Mouse (Mus musculus) mesoderm, embryonic 11.5 days (tissue): Measurements from ENCODE around the gene Cnp.

Experiments
- DNase-seq: peaks from one replicate; pipeline ENCODE4 v3.0.0-alpha.2; 2012; ENCODE audit warnings: low read depth, low spot score

Cnp gene

GRCm38 (mm10) chr11:100619485-100619975, 44.8 kb downstream of the Cnp start:
- DNase-seq = peak; percentile 98

- DNase-seq = peak; percentile 70
These were observed 45.3 kb downstream of the Cnp start, which contains the start of gene Dnajc7 for GRCm38 (mm10) chr11:100619982-100620381. Gene Dnajc7, minus strand, starts transcription at chr11:100620168.

- peak; percentile 94 for DNase-seq
These were observed 48.0 kb downstream of the Cnp start for GRCm38 (mm10) chr11:100622714-100623113.

GRCm38 (mm10) chr11:100623867-100624266, 49.2 kb downstream of the Cnp start:
- no peak for DNase-seq

- no peak for DNase-seq
These were observed 51.3 kb downstream of the Cnp start for GRCm38 (mm10) chr11:100625754-100626700.

- peak; percentile 60 for DNase-seq
These were observed 52.0 kb downstream of the Cnp start for GRCm38 (mm10) chr11:100626701-100627195.

- no peak for DNase-seq
These were observed 53.4 kb downstream of the Cnp start for GRCm38 (mm10) chr11:100628056-100628455.

GRCm38 (mm10) chr11:100628862-100629352, 54.2 kb downstream of the Cnp start:
- DNase-seq = no peak

GRCm38 (mm10) chr11:100634530-100634929, 59.8 kb downstream of the Cnp start:
- no peak for DNase-seq

- peak; percentile 68 for DNase-seq
These were observed 65.6 kb downstream of the Cnp start for GRCm38 (mm10) chr11:100640159-100640906.
